Mouse (Mus musculus) Muller cell, postnatal 12 days (primary cell): ENCODE data around the gene Nfkbid.
A peak's percentile ranks its signal among the peaks of the same experiment; 100 is the strongest.

Experiments used
- DNase-seq: peaks from one replicate; pipeline ENCODE4 v3.0.0-alpha.2; 2015; ENCODE audit errors: inconsistent ontology term

The Nfkbid gene

DNA sequence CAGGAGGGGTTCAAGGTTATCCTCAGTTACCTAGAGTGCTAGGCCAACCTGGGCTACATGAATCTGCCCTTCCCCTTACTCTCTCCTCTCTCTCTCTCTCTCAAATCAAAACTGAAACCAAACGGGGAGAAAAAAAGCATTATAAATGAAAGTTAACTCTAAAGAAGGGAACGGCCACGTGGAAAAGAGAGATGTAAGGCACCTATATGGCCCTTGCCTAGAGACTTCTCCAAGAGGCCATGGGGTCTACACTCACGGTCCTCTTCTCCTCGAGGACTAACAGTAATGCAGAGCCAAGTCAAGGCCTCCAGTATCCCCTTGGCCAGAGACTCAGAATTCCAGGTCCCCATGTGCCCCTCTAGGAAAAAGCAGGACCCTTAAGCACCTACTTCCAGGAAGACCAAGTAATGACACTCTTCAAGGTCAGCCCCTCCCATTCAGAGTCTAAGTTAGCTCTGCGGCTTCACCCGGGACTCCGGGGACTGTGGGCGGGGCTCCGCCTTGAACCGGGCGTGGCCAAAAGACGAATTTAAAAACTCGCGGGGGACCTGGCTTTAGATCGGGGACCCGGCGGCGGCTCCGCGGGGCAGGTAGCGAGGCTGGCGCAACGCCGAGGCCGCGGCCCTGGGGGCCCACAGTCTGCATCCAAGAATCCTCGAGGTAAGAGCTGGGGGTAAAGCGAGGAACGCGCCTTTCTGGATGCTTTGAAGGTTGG lies at the start of gene Nfkbid:
Gene Nfkbid, plus strand, starts transcription at position 558 of the 715 bp plus-strand sequence.
- DNase-seq = peak; percentile 57

DNA sequence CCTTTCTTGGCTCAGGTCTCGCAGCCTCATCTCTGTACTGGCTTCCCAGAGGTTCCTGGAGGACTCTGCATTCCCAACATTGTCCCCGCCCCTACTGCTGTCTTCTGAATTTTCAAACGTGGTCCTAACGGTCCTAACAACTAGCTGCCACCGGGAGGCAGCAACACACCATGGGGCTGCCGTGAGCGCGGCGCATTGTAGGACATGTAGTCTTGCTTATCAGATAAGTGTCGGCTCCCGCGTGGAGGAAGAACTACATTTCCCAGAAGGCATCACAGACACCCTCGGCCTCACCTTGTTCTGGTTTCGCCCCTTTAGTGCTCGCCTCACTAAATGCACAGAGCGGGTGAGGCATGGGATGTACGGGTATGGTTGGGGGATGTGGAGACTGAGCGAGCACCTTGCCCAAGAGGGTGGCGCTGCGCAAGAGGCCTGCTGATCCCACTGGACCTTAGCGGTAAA lies 48.0 kb upstream of the Nfkbid start:
- peak; percentile 97 for DNase-seq

DNA sequence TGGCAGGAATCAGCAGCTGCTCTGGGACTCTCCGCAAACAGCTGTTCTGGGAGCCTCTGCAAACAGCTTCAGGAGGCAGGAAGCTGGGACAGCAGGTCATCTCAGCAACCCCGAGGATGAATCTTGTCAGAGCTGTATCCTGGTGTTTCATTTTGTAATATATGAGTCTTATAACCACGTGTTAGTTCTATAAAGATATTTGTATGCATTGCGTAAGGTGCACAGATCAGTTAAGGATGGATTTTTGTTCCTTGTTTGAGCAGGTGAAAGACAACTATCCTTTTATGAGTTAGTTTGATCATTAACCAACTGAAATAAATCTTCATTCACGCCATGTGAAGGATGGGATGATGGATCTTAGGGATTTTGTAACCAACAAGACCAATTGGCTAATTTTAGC lies 41.5 kb upstream of the Nfkbid start:
- DNase-seq = no peak

DNA sequence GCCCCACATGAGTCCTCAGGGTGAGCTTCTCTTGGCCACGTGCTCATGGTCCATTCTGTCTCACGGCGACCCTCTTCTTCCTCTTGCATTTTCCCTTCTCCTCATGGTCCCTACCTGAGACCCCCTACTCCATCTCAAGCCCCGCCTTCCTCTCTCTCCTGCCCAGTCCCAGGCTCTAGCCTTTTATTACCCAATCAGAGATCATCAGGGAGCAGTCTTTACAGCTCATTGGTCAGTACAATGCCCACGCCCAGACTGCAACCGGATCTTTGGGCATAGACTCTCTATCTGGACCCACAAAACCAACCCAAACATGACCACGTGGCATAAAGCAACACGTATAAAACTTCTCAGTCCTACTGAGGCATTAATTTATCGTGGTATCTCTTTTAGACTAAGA lies 37.4 kb upstream of the Nfkbid start:
- DNase-seq = no peak

DNA sequence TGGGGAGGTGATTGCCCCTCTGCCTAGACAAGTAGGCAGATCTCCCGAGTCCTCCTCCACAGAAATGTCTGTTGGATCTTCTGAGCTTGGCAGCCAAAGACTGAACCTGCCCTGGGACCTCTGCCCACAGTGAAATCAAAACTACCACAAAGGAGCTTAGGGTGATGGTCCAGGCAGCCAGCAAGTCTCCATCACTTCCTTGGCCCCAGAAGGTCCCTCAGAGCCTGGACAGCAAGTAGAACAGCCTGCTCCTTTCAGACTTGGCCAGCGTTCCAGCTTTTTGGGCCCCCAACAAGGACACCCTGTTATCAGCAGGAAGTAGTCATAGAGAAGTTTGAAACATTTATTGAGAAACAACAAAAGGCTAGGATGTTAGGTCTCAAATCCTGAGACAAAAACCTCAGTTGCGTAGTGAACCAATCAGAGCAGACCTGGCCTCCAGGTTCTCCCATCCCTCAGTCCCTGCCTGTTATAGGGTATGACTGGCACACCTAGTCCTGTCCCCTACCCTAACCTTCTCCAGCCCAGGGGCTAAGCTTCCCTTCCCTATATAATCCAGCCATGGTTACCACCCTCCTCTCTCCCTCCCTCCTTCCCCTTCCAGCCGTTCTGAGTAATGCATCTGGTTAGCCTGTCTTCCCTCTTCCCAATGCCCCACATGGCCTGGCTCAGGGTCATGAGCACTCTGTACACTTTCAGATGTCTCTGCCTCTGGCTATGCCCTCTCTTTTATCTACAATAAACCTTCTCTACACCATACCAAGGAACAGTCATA lies 28.6 kb upstream of the Nfkbid start:
- DNase-seq = no peak

DNA sequence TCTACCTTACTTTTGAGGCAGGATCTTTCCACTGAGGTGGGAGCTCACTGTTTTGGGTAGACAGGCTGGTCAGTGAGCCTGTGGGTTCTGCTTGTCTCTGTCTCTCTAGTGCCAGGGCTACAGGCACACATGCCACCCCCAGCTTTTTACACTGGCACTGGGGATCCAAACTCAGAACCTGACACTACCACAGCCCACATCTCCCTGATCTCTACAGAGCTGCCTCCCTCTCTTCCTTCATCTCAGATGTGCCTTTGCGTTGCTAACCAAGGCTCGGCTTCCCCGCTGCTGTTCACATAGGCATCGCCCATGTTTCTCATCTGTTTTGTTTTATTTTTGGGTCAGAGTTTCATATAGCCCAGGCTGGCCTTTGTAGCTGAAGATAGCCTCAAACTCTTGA lies 27.9 kb upstream of the Nfkbid start:
- no peak for DNase-seq

DNA sequence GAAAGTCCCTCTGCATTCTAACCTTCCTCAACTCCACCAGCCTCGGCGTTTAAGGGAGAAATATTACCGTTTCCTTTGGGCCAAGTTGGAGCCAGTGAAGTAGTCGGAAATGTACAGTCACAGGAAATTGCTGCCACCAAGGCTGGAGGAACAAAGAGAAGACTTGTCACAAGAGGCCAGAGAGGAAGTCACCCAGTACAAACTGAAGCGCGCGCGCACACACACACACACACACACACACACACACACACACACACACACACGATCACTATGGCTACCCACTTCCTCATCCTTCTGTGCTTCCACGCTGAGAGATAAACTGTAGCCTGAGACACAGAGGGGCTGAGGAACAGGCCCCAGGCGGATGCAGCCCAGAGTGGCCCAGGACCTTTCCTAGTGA lies 27.2 kb upstream of the Nfkbid start:
- DNase-seq = peak; percentile 5

DNA sequence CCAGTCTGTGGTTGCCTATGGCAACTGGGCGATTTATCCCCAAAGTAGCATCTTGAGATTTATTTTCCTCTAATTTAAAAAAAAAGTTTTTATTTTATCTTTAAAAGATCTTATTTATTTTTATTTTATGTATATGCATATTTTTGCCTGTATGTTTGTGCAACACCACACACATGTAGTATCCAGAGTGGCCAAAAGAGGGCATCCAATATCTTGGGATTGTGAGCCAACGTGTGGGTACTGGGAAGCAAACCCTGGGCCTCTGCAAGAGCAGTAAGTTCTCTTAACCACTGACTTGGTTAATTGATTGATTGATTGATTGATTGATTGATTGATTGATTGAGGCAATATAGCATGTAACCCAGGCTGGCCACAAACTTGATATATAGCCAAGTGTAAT lies 26.7 kb upstream of the Nfkbid start:
- DNase-seq = no peak

DNA sequence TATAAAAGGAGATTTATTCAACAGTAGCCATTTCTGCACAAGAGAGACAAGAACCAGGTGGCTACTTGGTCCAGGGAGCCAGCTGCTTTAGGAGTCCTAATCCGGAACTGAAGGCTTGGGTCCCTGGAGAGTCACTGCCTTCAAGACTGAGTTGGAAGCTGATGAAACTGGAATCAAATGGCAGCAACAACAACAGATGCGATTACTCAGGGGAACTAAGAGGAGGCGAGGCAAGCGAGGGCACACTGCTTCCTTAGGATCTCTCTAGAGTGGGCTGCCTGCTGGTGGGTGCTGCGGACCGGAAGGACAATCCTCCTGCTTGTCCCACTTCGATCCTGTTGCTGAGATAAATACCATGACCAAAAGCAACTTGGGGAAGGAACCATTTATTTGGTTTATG lies 21.9 kb upstream of the Nfkbid start:
- no peak for DNase-seq

DNA sequence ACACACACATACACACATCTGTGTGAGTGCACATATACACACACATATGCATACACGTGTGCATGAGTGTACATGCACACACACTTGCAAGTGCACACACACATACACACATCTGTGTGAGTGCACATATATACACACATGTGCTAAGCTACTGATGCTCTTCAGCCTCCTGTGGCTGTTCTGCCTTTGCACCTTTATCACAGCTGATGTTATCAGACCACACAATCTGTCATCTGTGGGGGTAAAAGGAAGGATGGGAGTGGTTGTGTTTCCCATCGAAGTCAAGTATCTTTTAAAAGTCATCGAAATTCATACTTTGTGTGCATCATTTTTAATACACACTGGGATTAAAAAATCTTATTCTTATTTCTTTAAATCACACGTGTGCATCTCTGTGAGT lies 19.2 kb upstream of the Nfkbid start:
- DNase-seq = no peak

DNA sequence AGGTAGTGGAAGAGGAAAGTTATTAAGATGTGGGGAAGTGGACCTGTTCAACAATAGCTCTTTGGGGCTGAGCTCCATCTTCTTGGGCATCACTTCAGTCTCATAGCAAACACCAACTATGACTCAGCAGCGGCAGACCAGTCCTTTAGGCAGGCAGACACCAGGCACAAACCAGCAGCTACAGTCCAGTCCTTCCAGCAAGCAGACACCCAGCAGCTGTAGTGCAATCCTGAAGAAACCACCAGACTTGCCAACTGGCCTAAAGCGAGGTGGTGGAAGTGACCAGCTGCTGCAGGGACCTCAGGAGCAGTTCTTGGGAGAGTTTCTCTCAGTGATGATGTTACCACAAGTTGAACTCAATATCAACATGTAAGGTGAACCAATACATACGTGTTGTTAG lies 12.9 kb upstream of the Nfkbid start:
- no peak for DNase-seq

DNA sequence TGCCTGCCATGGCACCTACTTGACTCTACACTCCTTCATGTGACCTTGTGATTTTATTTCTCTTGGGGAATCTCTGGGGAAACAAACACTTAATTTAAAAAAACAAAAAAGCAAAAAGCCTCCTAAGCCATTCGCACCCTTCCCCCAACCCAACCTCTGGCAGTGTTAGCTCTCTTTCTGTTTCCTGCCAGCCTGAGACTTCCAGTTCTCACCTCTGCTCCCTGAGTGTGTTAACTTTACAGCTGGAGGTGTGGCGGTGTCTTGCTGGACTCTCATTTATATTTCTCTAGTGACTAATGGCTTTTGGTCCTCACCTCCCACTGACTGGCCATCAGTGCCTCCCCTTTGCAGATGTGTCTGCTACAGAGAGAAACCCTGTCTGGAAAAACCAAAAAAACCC lies 11.7 kb upstream of the Nfkbid start:
- no peak for DNase-seq

DNA sequence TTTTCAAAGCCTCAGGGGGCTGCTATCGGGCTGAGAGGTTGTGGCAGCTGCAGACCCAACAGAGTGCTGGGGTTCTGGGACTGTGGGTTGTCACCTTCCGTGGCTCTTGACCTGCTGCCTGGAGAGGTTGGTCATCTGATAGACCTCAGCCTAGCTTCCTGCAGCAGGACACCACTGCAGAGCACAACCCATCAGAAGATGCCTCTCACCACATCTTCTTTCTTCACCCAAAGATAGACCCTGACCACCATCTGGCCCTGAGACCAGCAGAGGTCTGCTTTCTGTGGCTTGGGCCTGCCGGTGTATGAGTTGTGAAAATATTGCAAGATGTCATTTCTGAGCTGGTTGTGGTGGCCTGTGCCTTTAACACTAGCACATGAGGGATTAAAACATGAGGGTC lies 10.5 kb upstream of the Nfkbid start:
- DNase-seq = no peak

DNA sequence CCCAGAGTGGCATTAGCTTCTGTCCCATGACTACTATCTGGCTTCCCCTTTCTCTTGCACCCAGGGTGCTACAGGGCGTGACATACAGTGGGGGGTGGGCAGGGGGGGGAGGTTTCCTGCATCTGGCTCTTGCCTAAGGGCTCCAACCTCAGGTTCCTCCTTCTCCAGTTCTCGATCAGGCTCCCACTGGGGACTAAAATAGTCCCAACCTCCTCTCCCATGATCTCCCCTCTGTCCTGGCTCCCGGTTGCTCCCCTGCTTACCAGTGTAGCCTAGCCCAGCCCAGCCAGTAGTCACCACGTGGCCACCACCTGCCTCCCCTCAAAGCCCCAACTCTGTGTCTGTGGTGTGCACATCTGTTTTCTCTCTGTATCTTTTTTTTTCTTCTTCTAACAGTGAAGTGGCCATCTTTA lies 8.8 kb upstream of the Nfkbid start:
- no peak for DNase-seq

DNA sequence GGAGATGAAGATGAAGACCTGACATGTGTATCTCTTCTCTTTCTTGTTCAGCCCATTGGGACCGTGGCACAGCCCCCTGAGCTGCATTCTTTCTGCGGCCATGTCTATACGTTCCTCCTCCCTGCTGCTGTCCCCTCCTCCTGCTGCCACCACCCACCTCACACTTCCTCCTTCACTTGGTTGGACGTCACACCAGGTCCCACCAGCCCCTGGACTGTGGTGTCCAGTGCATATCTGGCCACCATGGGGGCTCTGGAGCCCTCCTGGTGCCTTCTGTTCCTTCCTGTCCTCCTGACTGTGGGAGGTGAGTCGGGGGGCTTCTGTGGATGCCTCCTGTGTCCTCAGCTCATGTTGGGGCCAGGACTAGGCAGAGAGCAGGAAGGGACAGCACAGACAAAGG lies 7.9 kb upstream of the Nfkbid start, which contains the start of gene Tyrobp:
Gene Tyrobp, plus strand, starts transcription at position 165 of the 400 bp plus-strand sequence.
- DNase-seq = no peak

DNA sequence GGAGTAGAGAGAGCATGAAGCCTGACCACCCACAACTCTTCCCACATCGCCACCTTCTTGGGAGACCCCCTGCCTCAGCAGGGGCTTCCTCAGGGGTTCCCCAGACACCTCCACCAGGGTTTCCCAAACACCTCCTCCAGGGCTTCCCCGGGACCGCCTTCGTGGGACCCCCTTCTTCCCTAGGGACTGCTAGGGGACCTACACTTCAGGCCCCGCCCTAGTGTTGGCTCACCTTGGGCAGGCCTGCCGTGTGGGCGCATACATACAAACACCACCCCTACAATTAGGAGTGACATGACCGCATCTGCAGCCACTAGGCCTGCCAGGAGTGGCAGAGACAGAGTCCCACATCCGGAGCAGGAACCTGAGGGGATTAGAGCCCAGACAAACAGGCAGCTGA lies 3.7 kb upstream of the Nfkbid start:
- DNase-seq = no peak

DNA sequence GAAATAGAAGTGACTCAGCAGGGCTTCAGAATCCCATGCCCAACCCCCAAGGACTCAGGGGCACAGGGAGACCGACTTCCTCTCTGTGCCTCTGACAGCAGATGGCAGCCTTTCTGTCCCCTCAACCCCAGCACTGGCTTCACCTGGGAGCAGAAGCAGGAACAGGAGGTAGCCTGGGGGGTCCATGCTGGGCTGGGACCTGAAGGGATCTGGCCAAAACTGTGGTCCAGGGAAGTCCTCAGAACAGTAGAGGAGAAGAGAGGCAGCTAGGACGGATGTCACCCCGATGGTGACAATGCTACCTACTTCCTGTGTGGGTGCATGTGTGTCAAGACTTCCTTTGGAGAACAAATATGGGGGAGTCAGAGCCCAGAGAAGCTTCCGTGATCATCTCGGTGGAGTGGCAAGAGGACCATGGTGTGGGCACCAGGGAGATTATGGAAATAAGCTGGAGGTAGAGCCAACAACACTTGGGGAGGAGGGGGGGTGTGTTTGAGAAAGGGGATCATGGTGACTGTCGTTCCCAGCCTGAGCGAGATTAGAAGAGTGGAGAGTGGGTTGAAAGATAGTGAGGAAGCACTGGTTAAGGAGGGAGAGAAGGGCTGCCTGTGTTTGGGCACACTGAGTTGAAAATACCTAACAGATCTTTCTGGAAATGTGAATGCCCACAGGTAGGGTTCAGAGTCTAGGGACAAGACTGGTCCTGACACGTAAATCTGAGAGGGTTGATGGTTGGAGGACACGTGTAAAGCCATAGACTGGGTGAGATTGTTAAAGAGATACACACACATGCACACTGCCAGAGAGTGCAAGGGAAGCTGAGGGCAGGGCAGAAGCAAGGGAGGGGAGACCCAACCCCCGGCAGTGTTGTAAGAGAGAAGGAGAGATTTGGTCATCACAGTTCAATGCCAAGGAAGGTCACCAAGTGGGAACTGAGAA lies 1.7 kb upstream of the Nfkbid start, which contains the start of gene Hcst:
Gene Hcst, minus strand, starts transcription at position 294 of the 939 bp plus-strand sequence.
- DNase-seq = no peak

DNA sequence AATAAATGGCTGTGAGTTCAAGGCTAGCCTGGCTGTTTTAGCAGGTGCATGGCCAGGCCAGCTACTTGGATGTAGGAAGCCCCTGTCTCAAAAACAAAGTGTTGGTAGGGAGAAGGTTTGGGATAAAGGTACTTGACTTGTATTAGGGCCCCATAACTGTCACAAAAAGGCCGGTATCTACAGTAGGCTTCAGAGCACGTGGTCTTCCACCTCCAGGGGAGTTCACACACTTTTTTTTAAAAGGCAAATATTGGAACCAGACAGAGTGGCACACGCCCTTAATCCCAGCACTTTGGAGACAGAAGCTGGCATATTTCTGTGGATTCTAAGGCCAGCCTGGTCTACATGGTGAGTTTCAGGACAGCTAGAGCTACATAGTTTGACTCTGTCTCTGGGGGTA lies 859 bp upstream of the Nfkbid start:
- no peak for DNase-seq

DNA sequence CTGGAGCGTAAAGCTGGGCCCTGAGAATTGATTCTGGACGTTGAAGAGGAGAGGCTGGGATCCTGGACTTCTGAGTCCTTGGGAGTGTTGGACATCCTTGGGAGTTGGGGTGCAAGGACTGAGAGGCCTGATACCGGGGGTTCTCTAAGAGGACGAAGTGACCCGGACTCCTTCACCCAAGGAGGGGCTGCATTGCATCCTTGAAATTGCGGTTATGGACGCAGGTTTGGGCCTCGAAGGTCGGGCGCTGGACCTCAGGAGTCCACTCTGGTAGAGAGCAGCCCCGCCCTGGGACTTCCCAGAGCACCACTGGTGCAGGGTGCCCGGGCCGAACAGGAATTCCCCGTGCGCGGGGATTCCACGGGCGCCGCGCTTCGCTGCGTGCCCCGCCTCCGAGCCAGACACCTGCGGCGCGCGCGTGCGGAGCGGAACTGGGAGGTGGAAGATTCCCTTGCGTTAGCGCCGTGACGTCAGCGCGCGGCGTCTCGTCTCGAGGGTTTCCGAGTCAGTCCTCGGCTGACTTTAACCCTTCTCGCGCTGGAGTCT lies 431 bp downstream of the Nfkbid start:
- DNase-seq = peak; percentile 81

DNA sequence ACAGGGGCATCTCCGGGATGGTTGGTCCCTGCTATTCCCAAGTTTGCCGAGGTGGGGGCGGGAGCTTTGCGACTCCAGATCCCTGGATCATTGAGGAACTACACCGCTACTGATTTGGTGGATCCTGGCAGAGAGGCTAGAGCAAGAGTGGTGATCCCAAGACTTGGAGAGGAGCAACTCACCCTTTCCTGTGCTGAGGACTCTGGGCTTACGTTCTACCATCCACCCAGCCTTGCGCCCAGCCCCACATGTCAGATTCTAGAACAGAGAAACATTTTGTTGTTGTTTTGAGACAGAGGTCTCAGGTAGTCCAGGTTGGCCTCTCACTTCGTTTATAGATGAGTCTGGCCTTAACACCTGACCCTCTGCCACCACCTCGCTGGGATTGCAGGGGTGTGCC lies 1.0 kb downstream of the Nfkbid start:
- DNase-seq = no peak

DNA sequence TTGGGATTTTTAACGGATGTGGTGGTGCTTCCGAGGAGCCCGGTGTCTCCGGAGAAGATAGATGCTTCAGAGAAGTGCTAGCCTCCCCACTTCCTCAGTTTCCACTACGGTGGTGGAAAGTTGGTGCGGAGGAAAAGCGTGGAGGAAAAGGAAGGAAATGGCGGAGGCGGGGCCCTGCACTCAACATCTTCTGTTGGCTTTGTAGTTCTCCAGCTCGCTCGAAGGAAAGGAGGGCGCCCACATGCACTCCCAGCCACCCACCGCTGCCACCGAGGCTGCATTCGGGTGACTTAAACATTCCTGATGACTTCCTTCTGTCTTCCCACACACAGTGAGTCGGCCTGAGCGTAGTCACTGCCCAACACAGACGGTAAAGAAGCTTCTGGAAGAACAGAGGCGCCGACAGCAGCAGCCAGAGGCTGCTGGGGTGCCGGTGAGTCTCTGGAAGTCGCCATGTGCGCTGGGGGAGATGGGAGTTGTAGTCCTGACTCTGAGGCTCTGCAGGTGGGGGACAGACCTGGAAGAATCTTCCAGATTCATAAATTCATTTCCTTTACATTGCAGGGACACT lies 1.6 kb downstream of the Nfkbid start:
- DNase-seq = no peak
